Mouse (Mus musculus) midbrain, embryonic 16.5 days (tissue): ENCODE data around the gene Frrs1. TPM values are rescaled to one million over a fixed set of nuclear protein-coding genes. Genes with fewer than 3 reads are reported as not detected.

Experiments
- ATAC-seq: fragments of 200-750 bp; cut with Nextera tagmentation; 2 replicates; pipeline ENCODE4 v1.8.0; 2017; ENCODE audit warnings: moderate TSS enrichment
- H3K27ac ChIP-seq: fragments of 300-500 bp; sonication (generic); 2 replicates; pipeline ENCODE4 v1.5.1; 2014; ENCODE audit warnings: mild to moderate bottlenecking, low read length, mixed read lengths
- H3K27me3 ChIP-seq: fragments of 300-500 bp; sonication (generic); 2 replicates; pipeline ENCODE4 v1.6.1; 2014; ENCODE audit warnings: low read depth, low read length, mixed read lengths; ENCODE audit not compliant: control insufficient read depth, insufficient read depth
- H3K36me3 ChIP-seq: fragments of 300-500 bp; sonication (generic); 2 replicates; pipeline ENCODE4 v1.6.1; 2014; ENCODE audit warnings: mild to moderate bottlenecking, low read length, moderate library complexity, mixed read lengths; ENCODE audit not compliant: control insufficient read depth, insufficient read depth
- H3K4me1 ChIP-seq: fragments of 300-500 bp; sonication (generic); 2 replicates; pipeline ENCODE4 v1.6.1; 2014; ENCODE audit warnings: mild to moderate bottlenecking, low read length, mixed read lengths; ENCODE audit not compliant: control insufficient read depth, insufficient read depth
- H3K4me2 ChIP-seq: fragments of 300-500 bp; sonication (generic); 2 replicates; pipeline ENCODE4 v1.6.1; 2014; ENCODE audit warnings: mild to moderate bottlenecking, low read length, mixed read lengths
- H3K4me3 ChIP-seq: fragments of 300-500 bp; sonication (generic); 2 replicates; pipeline ENCODE4 v1.5.1; 2014; ENCODE audit warnings: low read depth, mild to moderate bottlenecking, low read length, moderate library complexity, mixed read lengths
- H3K9ac ChIP-seq: fragments of 300-500 bp; sonication (generic); 2 replicates; pipeline ENCODE4 v1.6.1; 2014; ENCODE audit warnings: low read depth, low read length, mixed read lengths
- H3K9me3 ChIP-seq: fragments of 300-500 bp; sonication (generic); replicated peaks from 2 replicates; pipeline ENCODE4 v1.6.1; 2014; ENCODE audit warnings: mild to moderate bottlenecking, low read length, mixed read lengths; ENCODE audit not compliant: control insufficient read depth, poor library complexity, severe bottlenecking
- WGBS: fragments of 180-500 bp; shearing (Covaris S2); extraction: QIAGEN DNeasy Blood & Tissue Kit; methylation state at CpG from one replicate; pipeline ENCODE4 v1.1.7; 2014; 5-methylcytosine and 5-hydroxymethylcytosine counted together
- polyA plus RNA-seq: library from polyadenylated mRNA; unstranded; fragments of >200 nt; fragmentation: Nextera tagmentation; extraction: Ambion mirVana; gene quantifications from 2 replicates; pipeline ENCODE4 v1.2.1, GENCODE M21; 2015

Gene Frrs1
- polyA plus RNA-seq, 1 experiment from 2014 or later: 7.6 TPM

GRCm38 (mm10) chr3:116829274-116829920 lies 29.9 kb upstream of the Frrs1 start:
- Histone ChIP-seq H3K4me2 (no peak overlapping the region), H3K9ac (no peak overlapping the region), H3K4me3 (no peak overlapping the region), H3K9me3 (no peaks in the 10 kb centered on the region), H3K27me3 (no peaks in the 10 kb centered on the region), H3K36me3 (no peaks in the 10 kb centered on the region), H3K4me1 (no peaks in the 10 kb centered on the region), H3K27ac (no peak overlapping the region)
- ATAC-seq: no peak
- WGBS: 90% methylated on average over 10 of the region's 10 CpGs

- no peaks in the 10 kb centered on the region for H3K27me3 ChIP-seq
- H3K4me3 ChIP-seq: no peak overlapping the region
- H3K27ac ChIP-seq: no peak overlapping the region
- peaks cover 4% of the 10 kb centered on the region; the same call in 1 of the 2 replicates for H3K4me1 ChIP-seq
- H3K36me3 ChIP-seq: no peaks in the 10 kb centered on the region
- H3K9ac ChIP-seq: no peak overlapping the region
- 75% methylated on average over 5 of the region's 5 CpGs for WGBS
- ATAC-seq: no peak
- no peaks in the 10 kb centered on the region for H3K9me3 ChIP-seq
- H3K4me2 ChIP-seq: no peak overlapping the region
Measured at GRCm38 (mm10) chr3:116831324-116831723, 27.9 kb upstream of the Frrs1 start.

DNA sequence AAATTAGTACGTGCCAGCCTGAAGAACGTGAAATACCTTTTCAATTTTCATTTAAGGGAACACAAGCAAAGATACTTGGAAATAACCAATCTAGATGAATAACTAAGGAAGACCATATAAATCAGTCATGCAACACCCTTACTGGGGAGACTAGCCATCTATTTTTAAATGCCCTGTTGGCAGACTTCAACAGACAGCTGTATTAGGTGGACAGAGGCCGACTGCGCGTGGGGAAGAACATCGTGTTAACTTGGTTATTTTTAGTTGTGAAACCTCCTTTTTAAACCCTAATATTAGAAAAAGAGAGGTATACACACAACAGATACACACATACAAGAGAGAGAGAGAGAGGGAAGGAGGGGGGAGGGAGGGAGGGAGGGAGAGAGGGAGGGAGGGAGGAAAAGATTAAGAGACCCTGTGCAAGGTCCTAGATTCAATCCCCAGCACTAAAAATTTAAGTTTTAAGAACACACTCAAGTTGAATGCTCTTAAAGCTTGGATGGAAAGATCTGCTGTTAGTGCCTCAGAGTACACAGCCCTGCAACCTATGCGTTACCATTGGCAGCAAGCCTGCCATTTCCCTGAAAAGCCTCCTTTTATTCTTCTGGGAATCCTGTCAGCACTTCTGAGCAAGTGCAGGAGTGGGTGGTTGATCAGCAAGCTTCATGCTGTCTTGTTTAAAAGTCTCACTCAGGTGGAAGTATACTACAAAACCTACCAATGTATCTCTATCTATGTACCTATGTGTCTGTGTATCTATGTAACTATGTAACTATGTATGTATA lies 26.5 kb upstream of the Frrs1 start:
- Histone ChIP-seq H3K9me3 (no peaks in the 10 kb centered on the region), H3K4me2 (no peak overlapping the region), H3K27ac (no peak overlapping the region), H3K4me3 (no peak overlapping the region), H3K4me1 (peaks cover 4% of the 10 kb centered on the region; the same call in 1 of the 2 replicates), H3K27me3 (no peaks in the 10 kb centered on the region), H3K9ac (no peak overlapping the region), H3K36me3 (no peaks in the 10 kb centered on the region)
- no peak for ATAC-seq
- 89% methylated on average over 7 of the region's 7 CpGs for WGBS

DNA sequence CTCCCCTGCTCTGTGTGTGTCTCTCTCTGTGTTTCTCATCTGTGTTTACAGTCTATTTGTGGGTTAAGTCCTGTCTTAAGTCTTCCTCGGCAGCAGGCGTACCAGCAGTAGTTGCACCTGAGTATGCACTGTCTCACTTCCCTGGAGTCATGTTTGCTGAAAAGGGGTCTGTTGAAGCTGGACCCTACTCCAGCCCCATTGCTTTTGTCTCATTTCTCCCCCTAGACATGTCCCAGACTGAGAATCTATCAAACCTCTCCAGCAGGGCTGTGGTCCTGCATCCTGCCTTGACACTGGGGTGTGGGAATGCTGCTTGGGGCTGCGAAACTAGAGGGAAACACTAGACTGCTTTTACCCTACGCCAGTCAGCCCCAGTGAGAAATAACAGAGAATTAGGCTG lies 25.8 kb upstream of the Frrs1 start:
- Histone ChIP-seq H3K9me3 (no peaks in the 10 kb centered on the region), H3K9ac (no peak overlapping the region), H3K4me1 (peaks cover 4% of the 10 kb centered on the region; the same call in 1 of the 2 replicates), H3K36me3 (no peaks in the 10 kb centered on the region), H3K27ac (no peak overlapping the region), H3K4me3 (no peak overlapping the region), H3K4me2 (no peak overlapping the region), H3K27me3 (no peaks in the 10 kb centered on the region)
- WGBS: 86% methylated on average over 4 of the region's 4 CpGs
- ATAC-seq: no peak

GRCm38 (mm10) chr3:116834241-116834640 lies 25.0 kb upstream of the Frrs1 start:
- Histone ChIP-seq H3K9ac (no peak overlapping the region), H3K27ac (no peak overlapping the region), H3K4me1 (peaks cover 4% of the 10 kb centered on the region; the same call in 1 of the 2 replicates), H3K36me3 (no peaks in the 10 kb centered on the region), H3K27me3 (no peaks in the 10 kb centered on the region), H3K4me2 (no peak overlapping the region), H3K4me3 (no peak overlapping the region), H3K9me3 (no peaks in the 10 kb centered on the region)
- 93% methylated on average over 6 of the region's 6 CpGs for WGBS
- ATAC-seq: no peak

DNA sequence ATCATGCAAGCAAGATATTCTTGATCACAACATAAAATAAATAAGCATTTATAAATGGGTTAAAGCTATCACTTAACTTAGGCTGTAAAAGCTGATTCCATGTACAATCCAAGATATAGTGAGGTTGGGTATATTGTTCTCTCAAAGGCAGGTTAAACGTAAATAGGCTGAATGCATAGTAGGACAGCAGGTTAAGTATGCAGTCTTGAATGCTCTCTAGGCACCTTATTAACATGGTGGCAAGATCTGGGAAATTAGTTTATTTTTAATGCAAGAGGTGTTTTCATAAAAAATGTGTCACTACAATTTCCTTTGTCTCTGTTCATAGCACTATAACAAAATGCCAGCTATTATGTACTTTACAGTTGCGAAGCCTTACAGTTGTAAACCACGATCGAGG lies 23.9 kb upstream of the Frrs1 start:
- 67% methylated on average over 4 of the region's 4 CpGs for WGBS
- no peak for ATAC-seq
- peak overlapping the region; percentile 84 for H3K4me2 ChIP-seq
- no peaks in the 10 kb centered on the region for H3K27me3 ChIP-seq
- H3K36me3 ChIP-seq: no peaks in the 10 kb centered on the region
- H3K9me3 ChIP-seq: no peaks in the 10 kb centered on the region
- peaks cover 4% of the 10 kb centered on the region; the same call in 1 of the 2 replicates for H3K4me1 ChIP-seq
- H3K27ac ChIP-seq: no peak overlapping the region
- peak overlapping the region; percentile 45; the same call in 1 of the 2 replicates for H3K4me3 ChIP-seq
- peak overlapping the region; percentile 70; the same call in 1 of the 2 replicates for H3K9ac ChIP-seq

DNA sequence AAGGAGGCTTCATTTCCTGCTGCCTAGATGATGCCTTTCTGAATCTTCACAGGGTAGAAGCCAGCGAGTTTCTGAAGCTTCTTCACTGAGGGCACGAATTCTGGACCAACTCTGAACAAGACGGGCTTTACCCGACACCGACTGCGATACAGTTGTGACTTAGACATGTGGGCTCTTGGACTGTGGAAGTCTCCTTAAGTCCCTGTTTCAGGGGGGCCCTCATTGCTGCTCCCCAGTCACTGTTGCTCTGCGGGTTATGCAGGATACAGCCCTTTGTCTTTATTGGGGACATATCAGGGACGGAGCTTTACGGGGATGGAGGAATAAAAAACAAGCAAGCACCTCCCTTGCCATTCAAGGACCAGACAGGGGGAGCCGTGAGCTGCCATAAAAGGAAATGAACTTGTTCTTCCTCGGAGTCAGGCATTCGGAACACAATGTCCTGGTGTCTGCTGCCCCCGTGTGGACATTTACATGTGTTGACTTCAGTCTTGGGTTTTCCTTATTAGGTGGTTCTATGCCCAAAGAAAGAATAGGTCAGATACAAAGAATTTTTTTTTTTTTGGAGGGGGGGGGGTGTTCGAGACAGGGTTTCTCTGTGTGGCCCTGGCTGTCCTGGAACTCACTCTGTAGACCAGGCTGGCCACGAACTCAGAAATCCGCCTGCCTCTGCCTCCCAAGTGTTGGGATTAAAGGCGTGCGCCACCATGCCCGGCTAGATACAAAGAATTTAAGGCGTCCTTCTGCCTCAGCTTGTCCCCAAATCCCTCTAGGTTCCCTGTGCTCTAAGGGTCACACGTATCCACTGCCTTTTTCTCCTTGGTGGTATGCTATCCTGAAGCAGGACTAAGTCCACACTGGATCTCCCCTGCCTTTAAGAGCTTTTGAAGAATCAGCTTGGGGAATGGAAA lies 23.2 kb upstream of the Frrs1 start:
- no peaks in the 10 kb centered on the region for H3K9me3 ChIP-seq
- peak; percentile 93 for ATAC-seq
- peak overlapping the region; percentile 84 for H3K4me2 ChIP-seq
- peaks cover 4% of the 10 kb centered on the region; the same call in 1 of the 2 replicates for H3K4me1 ChIP-seq
- peak overlapping the region; percentile 55; the same call in 1 of the 2 replicates for H3K27ac ChIP-seq
- peak overlapping the region; percentile 70 for H3K9ac ChIP-seq
- H3K27me3 ChIP-seq: no peaks in the 10 kb centered on the region
- WGBS: 25% methylated on average over 21 of the region's 21 CpGs
- peak overlapping the region; percentile 45 for H3K4me3 ChIP-seq
- H3K36me3 ChIP-seq: no peaks in the 10 kb centered on the region

DNA sequence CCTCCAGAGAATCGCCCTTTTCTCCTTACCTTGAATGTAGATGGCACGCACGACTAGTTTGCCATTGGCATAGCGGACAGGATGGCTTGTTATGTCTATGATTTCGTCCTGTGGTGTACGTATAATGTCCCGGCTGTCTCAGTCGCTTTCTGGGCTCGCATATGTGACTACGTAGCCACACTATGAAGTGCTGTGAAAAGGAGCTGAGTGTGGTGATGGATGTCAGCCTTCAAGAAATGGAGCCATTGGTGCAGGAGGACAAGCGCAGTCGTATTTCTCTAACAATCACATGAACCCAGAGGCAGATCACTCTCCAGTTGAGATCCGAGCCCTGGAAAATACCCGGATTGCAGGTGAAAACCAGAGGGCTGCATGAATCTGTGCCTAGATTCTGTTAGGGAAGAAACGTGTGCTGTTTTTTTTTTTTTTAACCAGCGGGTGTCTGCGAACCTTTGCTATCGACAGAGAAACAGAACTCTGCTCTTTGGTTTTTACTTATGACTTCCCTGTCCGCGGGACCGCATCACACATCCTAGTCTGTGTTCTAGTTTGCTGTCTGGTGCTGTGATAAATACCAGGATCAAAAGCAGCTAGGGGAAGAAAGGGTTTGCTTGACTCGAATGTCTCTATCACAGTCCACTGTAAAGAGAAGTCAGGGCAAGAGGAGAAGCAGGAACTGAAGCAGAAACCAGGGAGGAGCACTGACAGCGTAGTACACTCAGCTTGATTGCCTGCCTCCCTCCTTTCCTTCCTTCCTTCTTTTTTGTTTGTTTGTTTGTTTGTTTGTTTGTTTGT lies 22.4 kb upstream of the Frrs1 start:
- Histone ChIP-seq H3K4me1 (peaks cover 4% of the 10 kb centered on the region; the same call in 1 of the 2 replicates), H3K4me3 (no peak overlapping the region), H3K9ac (no peak overlapping the region), H3K9me3 (no peaks in the 10 kb centered on the region), H3K36me3 (no peaks in the 10 kb centered on the region), H3K27ac (no peak overlapping the region), H3K4me2 (no peak overlapping the region), H3K27me3 (no peaks in the 10 kb centered on the region)
- 84% methylated on average over 23 of the region's 23 CpGs for WGBS
- ATAC-seq: no peak; the same call in 1 of the 2 replicates
